Mouse (Mus musculus) midbrain, embryonic 14.5 days (tissue): ENCODE results near the gene Syn3. TPM values are rescaled to one million over a fixed set of nuclear protein-coding genes. Genes with fewer than 3 reads are reported as not detected.

Experiments used
- ATAC-seq: fragments of 200-750 bp; cut with Nextera tagmentation; 2 replicates; pipeline ENCODE4 v1.8.0; 2017; ENCODE audit warnings: moderate number of reproducible peaks, moderate library complexity; ENCODE audit not compliant: low FRiP score, low TSS enrichment
- DNase-seq: peaks from one replicate; pipeline ENCODE4 v3.0.0-alpha.2; 2015
- H3K27ac ChIP-seq: fragments of 300-500 bp; sonication (generic); replicated peaks from 2 replicates; pipeline ENCODE4 v1.5.1; 2014; ENCODE audit warnings: mild to moderate bottlenecking, low read depth, low read length, moderate library complexity
- H3K27me3 ChIP-seq: fragments of 300-500 bp; sonication (generic); 2 replicates; pipeline ENCODE4 v1.6.1; 2014; ENCODE audit warnings: low read length, control low read depth, mixed read lengths; ENCODE audit not compliant: control insufficient read depth, insufficient read depth
- H3K36me3 ChIP-seq: fragments of 300-500 bp; sonication (generic); 2 replicates; pipeline ENCODE4 v1.6.1; 2014; ENCODE audit warnings: low read length, control low read depth; ENCODE audit not compliant: control insufficient read depth, insufficient read depth
- H3K4me1 ChIP-seq: fragments of 300-500 bp; sonication (generic); 2 replicates; pipeline ENCODE4 v1.6.1; 2014; ENCODE audit warnings: mild to moderate bottlenecking, antibody characterized with exemption, low read length, control low read depth; ENCODE audit not compliant: control insufficient read depth, insufficient read depth
- H3K4me2 ChIP-seq: fragments of 300-500 bp; sonication (generic); 2 replicates; pipeline ENCODE4 v1.6.1; 2014; ENCODE audit warnings: mild to moderate bottlenecking, low read length, moderate library complexity
- H3K4me3 ChIP-seq: fragments of 300-500 bp; sonication (generic); replicated peaks from 2 replicates; pipeline ENCODE4 v1.5.1; 2014; ENCODE audit warnings: low read depth, low read length
- H3K9ac ChIP-seq: fragments of 300-500 bp; sonication (generic); replicated peaks from 2 replicates; pipeline ENCODE4 v1.6.1; 2014; ENCODE audit warnings: mild to moderate bottlenecking, low read length, moderate library complexity
- H3K9me3 ChIP-seq: fragments of 300-500 bp; sonication (generic); 2 replicates; pipeline ENCODE4 v1.6.1; 2016; ENCODE audit warnings: low read length, control low read depth, mixed read lengths; ENCODE audit not compliant: control insufficient read depth
- WGBS: fragments of 180-500 bp; shearing (Covaris S2); extraction: QIAGEN DNeasy Blood & Tissue Kit; methylation state at CpG from one replicate; pipeline ENCODE4 v1.1.7; 2014; 5-methylcytosine and 5-hydroxymethylcytosine counted together
- polyA plus RNA-seq: library from polyadenylated mRNA; unstranded; fragments of >200 nt; fragmentation: Nextera tagmentation; extraction: Ambion mirVana; gene quantifications from 2 replicates; pipeline ENCODE4 v1.2.1, GENCODE M21; 2014

Gene Syn3
- polyA plus RNA-seq, 1 experiment from 2014 or later, result 25.6 TPM

DNA sequence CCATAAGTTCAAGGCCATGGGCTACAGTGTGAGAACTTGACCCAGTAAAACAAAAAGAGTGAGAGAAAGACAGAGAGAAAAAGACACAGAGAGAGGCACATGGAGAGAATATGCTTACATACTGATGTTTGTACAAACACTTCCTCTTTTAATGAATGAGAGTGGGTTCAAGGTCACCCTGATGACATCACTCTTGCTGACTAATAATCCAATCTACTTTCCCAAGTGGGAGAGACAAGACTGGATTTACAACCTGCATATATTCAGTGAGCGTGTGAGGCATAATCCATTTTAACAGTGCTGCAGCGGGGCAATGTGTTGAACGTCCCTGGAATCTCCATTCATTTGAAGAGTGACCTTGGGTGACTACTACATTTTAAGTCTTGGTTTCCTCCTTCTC is 256.0 kb downstream of the Syn3 start:
- ATAC-seq (no peak), DNase-seq (no peak)
- Histone ChIP-seq H3K9ac (no peak overlapping the region), H3K27me3 (no peaks in the 10 kb centered on the region), H3K4me1 (no peaks in the 10 kb centered on the region), H3K9me3 (no peaks in the 10 kb centered on the region), H3K27ac (no peak overlapping the region), H3K36me3 (no peaks in the 10 kb centered on the region), H3K4me2 (no peak overlapping the region), H3K4me3 (no peak overlapping the region)
- WGBS, result 87% methylated on average over 3 of the region's 3 CpGs

GRCm38 (mm10) chr10:86230006-86230405 is 268.7 kb downstream of the Syn3 start:
- no peak overlapping the region for H3K27ac ChIP-seq
- ATAC-seq, result no peak
- 91% methylated on average over 6 of the region's 6 CpGs for WGBS

GRCm38 (mm10) chr10:86225480-86225879 is 273.2 kb downstream of the Syn3 start:
- WGBS, result 93% methylated on average over 3 of the region's 3 CpGs
- Histone ChIP-seq H3K27ac (no peak overlapping the region), H3K27me3 (no peaks in the 10 kb centered on the region), H3K9me3 (no peaks in the 10 kb centered on the region), H3K36me3 (no peaks in the 10 kb centered on the region), H3K4me1 (no peaks in the 10 kb centered on the region), H3K4me3 (no peak overlapping the region), H3K9ac (no peak overlapping the region), H3K4me2 (no peak overlapping the region)
- ATAC-seq, result no peak
- no peak for DNase-seq

More at GRCm38 (mm10) chr10:86230006-86230405, 268.7 kb downstream of the Syn3 start:
- no peaks in the 10 kb centered on the region for H3K9me3 ChIP-seq
- H3K36me3 ChIP-seq, result no peaks in the 10 kb centered on the region
- H3K9ac ChIP-seq, result no peak overlapping the region
- H3K4me3 ChIP-seq, result no peak overlapping the region
- H3K27me3 ChIP-seq, result no peaks in the 10 kb centered on the region
- no peaks in the 10 kb centered on the region for H3K4me1 ChIP-seq
- no peak overlapping the region for H3K4me2 ChIP-seq
- no peak for DNase-seq

- no peak overlapping the region for H3K4me3 ChIP-seq
- no peaks in the 10 kb centered on the region for H3K9me3 ChIP-seq
- no peak for DNase-seq
- ATAC-seq, result no peak
- no peak overlapping the region for H3K9ac ChIP-seq
- H3K27me3 ChIP-seq, result no peaks in the 10 kb centered on the region
- H3K36me3 ChIP-seq, result no peaks in the 10 kb centered on the region
- H3K27ac ChIP-seq, result no peak overlapping the region
- WGBS, result 96% methylated on average over 3 of the region's 3 CpGs
- H3K4me1 ChIP-seq, result no peaks in the 10 kb centered on the region
- no peak overlapping the region for H3K4me2 ChIP-seq
These were observed 279.7 kb downstream of the Syn3 start for GRCm38 (mm10) chr10:86218984-86219383.

GRCm38 (mm10) chr10:86216836-86217235 is 281.9 kb downstream of the Syn3 start:
- Histone ChIP-seq H3K4me2 (no peak overlapping the region), H3K4me3 (no peak overlapping the region), H3K27me3 (no peaks in the 10 kb centered on the region), H3K27ac (no peak overlapping the region), H3K9me3 (no peaks in the 10 kb centered on the region), H3K36me3 (no peaks in the 10 kb centered on the region), H3K9ac (no peak overlapping the region), H3K4me1 (no peaks in the 10 kb centered on the region)
- DNase-seq (no peak), ATAC-seq (no peak)
- WGBS, result 90% methylated on average over 2 of the region's 2 CpGs

DNA sequence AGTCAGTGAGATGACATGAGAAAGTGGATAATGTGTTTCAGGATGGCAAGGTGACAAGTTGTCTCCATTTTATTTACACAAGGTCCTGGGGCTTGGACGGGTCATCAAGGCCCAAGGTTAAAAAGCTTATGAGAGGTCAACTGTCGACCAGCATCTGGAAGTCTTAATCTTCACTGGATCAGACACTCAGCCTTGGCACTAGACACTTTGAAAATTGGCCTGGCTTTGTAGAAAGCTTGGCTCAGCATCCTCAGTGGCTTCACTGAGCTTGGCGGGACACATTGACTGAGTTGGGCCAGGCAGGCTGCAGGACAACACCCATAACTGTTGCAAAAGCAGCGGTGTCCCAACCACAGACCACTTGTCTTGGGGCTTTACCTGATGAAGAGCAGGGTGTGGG is 286.6 kb downstream of the Syn3 start:
- no peaks in the 10 kb centered on the region for H3K9me3 ChIP-seq
- no peak overlapping the region for H3K4me3 ChIP-seq
- 89% methylated on average over 4 of the region's 4 CpGs for WGBS
- H3K4me1 ChIP-seq, result no peaks in the 10 kb centered on the region
- H3K36me3 ChIP-seq, result no peaks in the 10 kb centered on the region
- no peak overlapping the region for H3K27ac ChIP-seq
- H3K4me2 ChIP-seq, result no peak overlapping the region
- H3K27me3 ChIP-seq, result no peaks in the 10 kb centered on the region
- DNase-seq (no peak), ATAC-seq (no peak)
- no peak overlapping the region for H3K9ac ChIP-seq

GRCm38 (mm10) chr10:86203915-86204314 is 294.8 kb downstream of the Syn3 start:
- Histone ChIP-seq H3K9ac (no peak overlapping the region), H3K27me3 (no peaks in the 10 kb centered on the region), H3K27ac (no peak overlapping the region), H3K4me3 (no peak overlapping the region), H3K9me3 (no peaks in the 10 kb centered on the region), H3K36me3 (no peaks in the 10 kb centered on the region), H3K4me1 (no peaks in the 10 kb centered on the region), H3K4me2 (no peak overlapping the region)
- DNase-seq, result no peak
- ATAC-seq, result no peak

GRCm38 (mm10) chr10:86203175-86203574 is 295.5 kb downstream of the Syn3 start:
- no peak overlapping the region for H3K4me2 ChIP-seq
- H3K4me1 ChIP-seq, result no peaks in the 10 kb centered on the region
- H3K27me3 ChIP-seq, result no peaks in the 10 kb centered on the region
- DNase-seq, result no peak
- H3K4me3 ChIP-seq, result no peak overlapping the region
- no peaks in the 10 kb centered on the region for H3K9me3 ChIP-seq
- H3K9ac ChIP-seq, result no peak overlapping the region
- no peaks in the 10 kb centered on the region for H3K36me3 ChIP-seq
- no peak overlapping the region for H3K27ac ChIP-seq
- WGBS, result 89% methylated on average over 6 of the region's 6 CpGs
- no peak for ATAC-seq

- H3K4me3 ChIP-seq, result no peak overlapping the region
- no peaks in the 10 kb centered on the region for H3K4me1 ChIP-seq
- 83% methylated on average over 7 of the region's 7 CpGs for WGBS
- H3K9me3 ChIP-seq, result no peaks in the 10 kb centered on the region
- no peak overlapping the region for H3K27ac ChIP-seq
- H3K9ac ChIP-seq, result no peak overlapping the region
- no peaks in the 10 kb centered on the region for H3K27me3 ChIP-seq
- ATAC-seq (no peak), DNase-seq (no peak)
- H3K36me3 ChIP-seq, result no peaks in the 10 kb centered on the region
- no peak overlapping the region for H3K4me2 ChIP-seq
These were observed 296.9 kb downstream of the Syn3 start for GRCm38 (mm10) chr10:86201826-86202225.
